19 mouse cellular contexts compared by ENCODE assay signal in genomic region chr2:121574066-121574630, GRCm38 (mm10).
A peak's percentile ranks its signal among the peaks of the same experiment; 100 is the strongest.
DNase-seq lines count a peak whose midpoint lies in the region; ATAC-seq and TF ChIP-seq lines count a peak whose summit lies in the region.
"Had no signal": no experiment of that assay in that cellular context is flagged by ENCODE, and none has a peak within 500 bp of the region (broad histone marks: within the 10 kb centered on the region; RNA-seq: fewer than 3 reads in every experiment).

No protein-coding gene starts in this region.

- 66% methylated on average over 9 of the region's 9 CpGs for WGBS in embryonic facial prominence, embryonic 14.5 days
- WGBS in embryonic facial prominence, embryonic 10.5 days, result 83% methylated on average over 9 of the region's 9 CpGs
- WGBS in kidney, adult 2 months, result 64% methylated on average over 9 of the region's 9 CpGs
- WGBS in kidney, embryonic 15.5 days, result 73% methylated on average over 9 of the region's 9 CpGs
- 62% methylated on average over 9 of the region's 9 CpGs for WGBS in spleen, adult 2 months

- H3K27ac ChIP-seq in embryonic facial prominence, embryonic 14.5 days (replicated peaks; ENCODE audit: low read depth, low read length), result no peak overlapping the region
- H3K27ac ChIP-seq in embryonic facial prominence, embryonic 10.5 days (replicated peaks), result no peak overlapping the region
- H3K27ac ChIP-seq in kidney, adult 2 months (ENCODE audit: insufficient read depth, low read depth, low read length), result no peak overlapping the region
- no peak overlapping the region for H3K27ac ChIP-seq in kidney, embryonic 15.5 days
- peak overlapping the region; percentile 34; the same call in 1 of the 2 replicates for H3K27ac ChIP-seq in spleen, adult 2 months (ENCODE audit: insufficient read depth, low read length)
- H3K27ac ChIP-seq: hindbrain, embryonic 15.5 days; limb, embryonic 13.5 days; midbrain, embryonic 13.5 days had no signal

- H3K4me3 ChIP-seq in embryonic facial prominence, embryonic 14.5 days (ENCODE audit: low read depth, low read length), result no peak overlapping the region
- no peak overlapping the region for H3K4me3 ChIP-seq in embryonic facial prominence, embryonic 10.5 days
- no peak overlapping the region for H3K4me3 ChIP-seq in kidney, adult 2 months (ENCODE audit: insufficient read depth, low read depth, low read length)
- no peak overlapping the region for H3K4me3 ChIP-seq in kidney, embryonic 15.5 days (replicated peaks)
- no peak overlapping the region; the same call in 1 of the 2 replicates for H3K4me3 ChIP-seq in spleen, adult 2 months (ENCODE audit: extremely low read depth, insufficient read depth, insufficient read length)
- H3K4me3 ChIP-seq: hindbrain, embryonic 15.5 days; limb, embryonic 13.5 days; midbrain, embryonic 13.5 days had no signal

- H3K36me3 ChIP-seq in embryonic facial prominence, embryonic 14.5 days (ENCODE audit: control insufficient read depth, insufficient read depth, low read length), result no peaks in the 10 kb centered on the region
- no peaks in the 10 kb centered on the region for H3K36me3 ChIP-seq in embryonic facial prominence, embryonic 10.5 days (replicated peaks)
- H3K36me3 ChIP-seq in kidney, adult 2 months (ENCODE audit: control insufficient read depth, insufficient read depth, low read length), result no peaks in the 10 kb centered on the region
- no peaks in the 10 kb centered on the region for H3K36me3 ChIP-seq in kidney, embryonic 15.5 days
- H3K36me3 ChIP-seq in spleen, adult 2 months (ENCODE audit: control insufficient read depth, insufficient read depth, low read length), result no peaks in the 10 kb centered on the region
- no peaks in the 10 kb centered on the region for H3K36me3 ChIP-seq in splenic B cell, adult 2 months (ENCODE audit: control insufficient read depth, insufficient read depth, low read length, poor library complexity, severe bottlenecking)
- H3K36me3 ChIP-seq: limb, embryonic 13.5 days had no signal

- no peak overlapping the region for H3K9ac ChIP-seq in embryonic facial prominence, embryonic 14.5 days (ENCODE audit: low read depth, low read length)
- no peak overlapping the region for H3K9ac ChIP-seq in kidney, embryonic 15.5 days
- H3K9ac ChIP-seq: hindbrain, embryonic 15.5 days; limb, embryonic 13.5 days; midbrain, embryonic 13.5 days had no signal

- no peaks in the 10 kb centered on the region for H3K9me3 ChIP-seq in embryonic facial prominence, embryonic 14.5 days (ENCODE audit: control insufficient read depth, low read length)
- H3K9me3 ChIP-seq in embryonic facial prominence, embryonic 10.5 days, result no peaks in the 10 kb centered on the region
- H3K9me3 ChIP-seq in kidney, embryonic 15.5 days (replicated peaks), result no peaks in the 10 kb centered on the region
- H3K9me3 ChIP-seq: hindbrain, embryonic 15.5 days; limb, embryonic 13.5 days; midbrain, embryonic 13.5 days had no signal

- H3K4me1 ChIP-seq in embryonic facial prominence, embryonic 14.5 days (ENCODE audit: control insufficient read depth, insufficient read depth, low read length), result peaks cover 8% of the 10 kb centered on the region; the same call in 1 of the 2 replicates
- H3K4me1 ChIP-seq in embryonic facial prominence, embryonic 10.5 days, result peaks cover 14% of the 10 kb centered on the region; the same call in 1 of the 2 replicates
- no peaks in the 10 kb centered on the region for H3K4me1 ChIP-seq in kidney, adult 2 months (ENCODE audit: control insufficient read depth, insufficient read depth, low read length)
- H3K4me1 ChIP-seq in kidney, embryonic 15.5 days, result peaks cover 8% of the 10 kb centered on the region; the same call in 1 of the 2 replicates
- H3K4me1 ChIP-seq in spleen, adult 2 months (ENCODE audit: control insufficient read depth, insufficient read depth, insufficient read length), result peaks cover 8% of the 10 kb centered on the region; the same call in 1 of the 2 replicates
- H3K4me1 ChIP-seq: midbrain, embryonic 13.5 days had no signal

- no peak for TF ChIP-seq POLR2A in kidney, adult 2 months (IDR thresholded peaks at IDR 0.05; ENCODE audit: low read depth, low read length)
- no peak for TF ChIP-seq POLR2A in spleen, adult 2 months (IDR thresholded peaks at IDR 0.05; ENCODE audit: low read depth, low read length)

- no peaks in the 10 kb centered on the region; the same call in 1 of the 2 replicates for H3K27me3 ChIP-seq in embryonic facial prominence, embryonic 14.5 days (replicated peaks; ENCODE audit: control insufficient read depth, insufficient read depth, low read length)
- H3K27me3 ChIP-seq in embryonic facial prominence, embryonic 10.5 days (replicated peaks; ENCODE audit: low read depth, poor library complexity, severe bottlenecking), result no peaks in the 10 kb centered on the region
- no peaks in the 10 kb centered on the region for H3K27me3 ChIP-seq in kidney, adult 2 months (replicated peaks; ENCODE audit: control insufficient read depth, insufficient read depth, low read length)
- H3K27me3 ChIP-seq in kidney, embryonic 15.5 days, result no peaks in the 10 kb centered on the region
- H3K27me3 ChIP-seq in spleen, adult 2 months (ENCODE audit: control insufficient read depth, insufficient read depth, low read length), result no peaks in the 10 kb centered on the region
- H3K27me3 ChIP-seq in splenic B cell, adult 2 months (ENCODE audit: control insufficient read depth, insufficient read depth, low read length, poor library complexity, severe bottlenecking), result no peaks in the 10 kb centered on the region
- H3K27me3 ChIP-seq: hindbrain, embryonic 15.5 days; limb, embryonic 13.5 days; midbrain, embryonic 13.5 days had no signal

- TF ChIP-seq CTCF in kidney, adult 2 months (conservative IDR thresholded peaks at IDR 0.05; ENCODE audit: insufficient read depth, insufficient read length, low read depth, low read length), result no peak
- no peak for TF ChIP-seq CTCF in spleen, adult 2 months (IDR thresholded peaks at IDR 0.05; ENCODE audit: extremely low read depth, insufficient read depth, insufficient read length, insufficient replicate concordance)

- H3K4me2 ChIP-seq in embryonic facial prominence, embryonic 14.5 days (ENCODE audit: low read depth, low read length), result no peak overlapping the region
- H3K4me2 ChIP-seq in kidney, embryonic 15.5 days, result no peak overlapping the region
- H3K4me2 ChIP-seq: hindbrain, embryonic 15.5 days; limb, embryonic 13.5 days; midbrain, embryonic 13.5 days had no signal

- ATAC-seq in embryonic facial prominence, embryonic 14.5 days (ENCODE audit: low read depth), result no peak
- no peak for ATAC-seq in kidney, embryonic 15.5 days (replicated peaks; ENCODE audit: low FRiP score)
- ATAC-seq: CD4-positive, CD25-positive, alpha-beta regulatory T cell, adult 4 months; forebrain, embryonic 16.5 days; intestine, embryonic 16.5 days; midbrain, embryonic 13.5 days had no signal

- peak; percentile 14 for DNase-seq in embryonic facial prominence, embryonic 14.5 days (ENCODE audit: low spot score)
- DNase-seq in embryonic facial prominence, embryonic 10.5 days (ENCODE audit: low spot score), result no peak
- DNase-seq in kidney, adult 2 months, result peak; percentile 19
- DNase-seq in spleen, adult 2 months (ENCODE audit: low read depth in 1 of 2, low spot score in 2 of 2), result no peak
- no peak for DNase-seq in spleen, postnatal 36 days (ENCODE audit: low spot score in 2 of 2)
- DNase-seq in splenic B cell, adult 2 months (ENCODE audit: low read depth, low spot score), result peak; percentile 8
- DNase-seq in embryo, embryonic 10.5 days (ENCODE audit: low spot score), result no peak
- DNase-seq: adrenal gland, postnatal 14 days; cerebellum, adult 9-10 months; kidney, postnatal 14 days; layer of hippocampus, adult 9-11 months; right cerebral cortex, postnatal 25 days had no signal

Comparison
In these comparisons a context has a peak if more than half of its experiments do, and no peak if none do; other contexts are left out.
1. DNase-seq: peak in embryonic facial prominence, embryonic 14.5 days (single experiment), kidney, adult 2 months (single experiment) and splenic B cell, adult 2 months (single experiment); none in embryonic facial prominence, embryonic 10.5 days (single experiment), spleen, adult 2 months (0 of 2), spleen, postnatal 36 days (0 of 2) and embryo, embryonic 10.5 days (single experiment).